Mouse (Mus musculus): Measurements from ENCODE around the gene Jsrp1.

Gene Jsrp1

GRCm38 (mm10) chr10:80808985-80809632, 4.2 kb downstream of the Jsrp1 start:
- no peak for DNase-seq (ENCODE audit: low spot score in 2 of 2)

GRCm38 (mm10) chr10:80808099-80808984, 5.0 kb downstream of the Jsrp1 start:
- DNase-seq (ENCODE audit: low spot score in 2 of 2), result no peak

- DNase-seq (ENCODE audit: low spot score in 2 of 2), result peak in 1 of 2 experiments; percentile 71
Measured at GRCm38 (mm10) chr10:80807057-80807627, 6.2 kb downstream of the Jsrp1 start.

- DNase-seq (ENCODE audit: low spot score in 2 of 2), result no peak
Measured at GRCm38 (mm10) chr10:80806341-80807056, 6.8 kb downstream of the Jsrp1 start.

GRCm38 (mm10) chr10:80805925-80806324, 7.4 kb downstream of the Jsrp1 start:
- peak; percentile 64 to 76 for DNase-seq (ENCODE audit: low spot score in 2 of 2)

- DNase-seq (ENCODE audit: low spot score in 2 of 2), result no peak
Measured at GRCm38 (mm10) chr10:80805322-80805721, 8.0 kb downstream of the Jsrp1 start.

- DNase-seq (ENCODE audit: low spot score in 2 of 2), result no peak
Measured at GRCm38 (mm10) chr10:80804916-80805315, 8.4 kb downstream of the Jsrp1 start, which contains the start of gene Amh. Gene Amh, plus strand, starts transcription at chr10:80805243.

GRCm38 (mm10) chr10:80804340-80804739, 9.0 kb downstream of the Jsrp1 start:
- DNase-seq (ENCODE audit: low spot score in 2 of 2), result no peak

GRCm38 (mm10) chr10:80802996-80803395, 10.3 kb downstream of the Jsrp1 start:
- DNase-seq (ENCODE audit: low spot score in 2 of 2), result no peak

- DNase-seq (ENCODE audit: low spot score in 2 of 2), result no peak
Measured at GRCm38 (mm10) chr10:80802204-80802912, 10.9 kb downstream of the Jsrp1 start.

- no peak for DNase-seq (ENCODE audit: low spot score in 2 of 2)
Measured at GRCm38 (mm10) chr10:80799070-80799566, 14.2 kb downstream of the Jsrp1 start.

GRCm38 (mm10) chr10:80798150-80799006, 14.9 kb downstream of the Jsrp1 start, which contains the start of the genes Sf3a2 and Plekhj1:
Gene Sf3a2, plus strand, starts transcription at chr10:80798198.
Gene Plekhj1, minus strand, starts transcription at chr10:80798626.
- DNase-seq (ENCODE audit: low spot score in 2 of 2), result peak; percentile 92 to 93

GRCm38 (mm10) chr10:80797186-80798149, 15.8 kb downstream of the Jsrp1 start:
- no peak for DNase-seq (ENCODE audit: low spot score in 2 of 2)

- DNase-seq (ENCODE audit: low spot score in 2 of 2), result no peak
Measured at GRCm38 (mm10) chr10:80796307-80796848, 16.9 kb downstream of the Jsrp1 start.

- no peak for DNase-seq (ENCODE audit: low spot score in 2 of 2)
Measured at GRCm38 (mm10) chr10:80794750-80795149, 18.5 kb downstream of the Jsrp1 start.

GRCm38 (mm10) chr10:80793803-80794202, 19.5 kb downstream of the Jsrp1 start:
- DNase-seq (ENCODE audit: low spot score in 2 of 2), result peak in 1 of 2 experiments; percentile 29

- no peak for DNase-seq (ENCODE audit: low spot score in 2 of 2)
Measured at GRCm38 (mm10) chr10:80793033-80793784, 20.1 kb downstream of the Jsrp1 start.

All from urinary bladder, postnatal 36 days (tissue).